Mouse (Mus musculus): ENCODE data around the gene Nub1. TPM values are rescaled to one million over a fixed set of nuclear protein-coding genes. Genes with fewer than 3 reads are reported as not detected.

Nub1 gene
- polyA plus RNA-seq, 1 experiment from 2014 or later = 49.8 TPM

DNA sequence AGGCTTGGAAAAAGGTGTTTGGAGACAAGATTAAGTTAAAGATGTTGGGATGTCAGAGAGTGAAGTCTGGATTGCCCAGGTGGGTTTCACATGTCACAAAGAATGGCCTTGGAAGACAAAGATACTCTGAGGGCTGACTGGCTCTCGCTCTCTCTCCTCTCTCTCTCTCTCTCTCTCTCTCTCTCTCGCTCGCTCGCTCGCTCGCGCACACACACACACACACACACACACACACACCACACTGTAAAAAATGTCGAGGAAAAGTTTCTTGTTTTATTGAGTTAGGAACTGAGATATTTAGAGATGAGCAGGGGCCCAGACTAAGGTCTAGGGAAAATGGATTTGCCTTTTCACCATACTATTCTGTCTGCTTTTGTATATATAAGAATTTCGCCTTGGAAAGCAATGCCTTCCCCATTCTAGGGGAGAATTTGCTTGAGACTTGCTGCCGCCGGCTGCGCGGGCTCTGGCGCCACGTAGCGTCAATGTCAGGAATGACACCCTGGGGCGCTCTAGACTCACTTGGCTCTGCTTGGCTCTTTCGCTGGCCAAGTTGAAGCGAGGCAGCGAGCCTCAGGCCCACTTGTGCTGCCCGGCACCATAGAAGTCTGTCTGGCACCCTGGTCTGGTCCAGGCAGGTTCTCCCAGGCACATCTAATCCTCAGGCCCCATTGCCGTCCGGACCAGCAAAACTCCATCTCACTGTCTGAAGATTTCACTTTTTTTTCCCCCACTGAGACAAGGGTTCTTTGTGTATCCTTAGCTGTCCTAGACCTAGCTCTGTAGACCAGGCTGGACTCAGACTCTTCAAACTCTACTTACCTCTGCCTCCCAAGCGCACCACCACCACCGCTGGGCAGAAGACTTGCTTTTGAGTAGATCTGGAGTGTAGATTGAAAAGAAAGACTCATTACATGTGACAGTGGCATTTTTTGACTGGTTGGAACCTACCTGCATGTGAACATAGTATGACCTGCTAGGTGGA is 33.3 kb upstream of the Nub1 start:
- WGBS = 19% methylated on average over 23 of the region's 25 CpGs
- peak overlapping the region; percentile 11; the same call in 1 of the 2 replicates for H3K9ac ChIP-seq (ENCODE audit: low read depth, low read length)
- H3K4me1 ChIP-seq (ENCODE audit: control insufficient read depth, insufficient read depth, low read length) = 0 out of 2 replicates have a peak, but pooled peaks cover 3% of the 10 kb centered on the region
- no peak overlapping the region for H3K4me3 ChIP-seq (ENCODE audit: low read depth, low read length)
- H3K27ac ChIP-seq (ENCODE audit: low read length) = no peak overlapping the region
- ATAC-seq = peak; percentile 83
- H3K4me2 ChIP-seq (ENCODE audit: low read length) = no peak overlapping the region; the same call in 1 of the 2 replicates
- H3K27me3 ChIP-seq (ENCODE audit: control insufficient read depth, insufficient read depth, low read depth, low read length) = no peaks in the 10 kb centered on the region
- no peaks in the 10 kb centered on the region for H3K9me3 ChIP-seq (replicated peaks; ENCODE audit: control insufficient read depth, low read length, poor library complexity, severe bottlenecking)
- H3K36me3 ChIP-seq (ENCODE audit: control insufficient read depth, insufficient read depth, low read length) = no peaks in the 10 kb centered on the region

DNA sequence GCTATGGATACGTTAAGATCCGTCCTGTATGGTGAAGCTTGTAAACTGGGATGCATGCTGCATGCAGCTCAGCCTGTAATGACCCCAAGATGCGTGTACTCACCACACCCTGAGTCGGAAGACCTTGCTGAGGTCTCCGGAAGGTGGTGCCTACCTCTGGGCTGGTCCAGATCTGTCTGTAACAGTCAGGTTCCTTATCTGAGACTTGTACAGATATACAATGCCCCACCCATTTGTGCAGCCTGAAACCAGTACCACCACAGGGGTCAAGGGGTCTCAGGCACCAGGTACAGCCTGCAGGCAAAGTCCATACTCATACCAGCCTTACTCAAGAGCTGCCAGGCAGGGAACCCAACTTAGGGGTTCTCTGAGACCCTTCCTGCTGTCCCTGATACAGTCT is 32.6 kb upstream of the Nub1 start:
- 0 out of 2 replicates have a peak, but pooled peaks cover 3% of the 10 kb centered on the region for H3K4me1 ChIP-seq (ENCODE audit: control insufficient read depth, insufficient read depth, low read length)
- H3K36me3 ChIP-seq (ENCODE audit: control insufficient read depth, insufficient read depth, low read length) = no peaks in the 10 kb centered on the region
- H3K27me3 ChIP-seq (ENCODE audit: control insufficient read depth, insufficient read depth, low read depth, low read length) = no peaks in the 10 kb centered on the region
- H3K27ac ChIP-seq (ENCODE audit: low read length) = no peak overlapping the region
- no peaks in the 10 kb centered on the region for H3K9me3 ChIP-seq (replicated peaks; ENCODE audit: control insufficient read depth, low read length, poor library complexity, severe bottlenecking)
- WGBS = 95% methylated on average over 5 of the region's 5 CpGs
- H3K4me2 ChIP-seq (ENCODE audit: low read length) = no peak overlapping the region
- ATAC-seq = peak; percentile 29
- H3K4me3 ChIP-seq (ENCODE audit: low read depth, low read length) = no peak overlapping the region
- no peak overlapping the region for H3K9ac ChIP-seq (ENCODE audit: low read depth, low read length)

DNA sequence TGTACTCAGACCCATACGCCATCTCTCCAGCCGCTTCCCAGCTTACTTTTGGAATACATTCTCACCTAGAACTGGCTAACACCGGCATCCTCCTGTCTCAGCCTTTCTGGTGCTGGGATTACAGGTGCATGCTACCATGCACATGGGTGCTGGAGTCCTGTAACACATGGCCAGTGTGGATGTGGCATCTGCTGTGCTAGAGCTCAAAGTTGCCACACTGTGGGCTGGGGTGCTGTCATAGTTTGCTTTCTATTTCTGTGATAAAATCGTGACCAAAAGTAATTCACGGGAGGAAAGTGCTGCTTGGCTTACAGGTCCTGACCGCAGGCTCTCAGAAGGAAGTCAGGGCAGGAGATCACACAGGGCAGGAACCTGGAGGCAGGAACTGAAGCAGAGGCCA is 30.8 kb upstream of the Nub1 start:
- H3K4me2 ChIP-seq (ENCODE audit: low read length) = no peak overlapping the region
- 0 out of 2 replicates have a peak, but pooled peaks cover 3% of the 10 kb centered on the region for H3K4me1 ChIP-seq (ENCODE audit: control insufficient read depth, insufficient read depth, low read length)
- no peak overlapping the region for H3K9ac ChIP-seq (ENCODE audit: low read depth, low read length)
- no peaks in the 10 kb centered on the region for H3K27me3 ChIP-seq (ENCODE audit: control insufficient read depth, insufficient read depth, low read depth, low read length)
- ATAC-seq = no peak
- H3K9me3 ChIP-seq (replicated peaks; ENCODE audit: control insufficient read depth, low read length, poor library complexity, severe bottlenecking) = no peaks in the 10 kb centered on the region
- no peak overlapping the region for H3K4me3 ChIP-seq (ENCODE audit: low read depth, low read length)
- no peaks in the 10 kb centered on the region for H3K36me3 ChIP-seq (ENCODE audit: control insufficient read depth, insufficient read depth, low read length)
- WGBS = 87% methylated on average over 6 of the region's 6 CpGs
- no peak overlapping the region for H3K27ac ChIP-seq (ENCODE audit: low read length)

DNA sequence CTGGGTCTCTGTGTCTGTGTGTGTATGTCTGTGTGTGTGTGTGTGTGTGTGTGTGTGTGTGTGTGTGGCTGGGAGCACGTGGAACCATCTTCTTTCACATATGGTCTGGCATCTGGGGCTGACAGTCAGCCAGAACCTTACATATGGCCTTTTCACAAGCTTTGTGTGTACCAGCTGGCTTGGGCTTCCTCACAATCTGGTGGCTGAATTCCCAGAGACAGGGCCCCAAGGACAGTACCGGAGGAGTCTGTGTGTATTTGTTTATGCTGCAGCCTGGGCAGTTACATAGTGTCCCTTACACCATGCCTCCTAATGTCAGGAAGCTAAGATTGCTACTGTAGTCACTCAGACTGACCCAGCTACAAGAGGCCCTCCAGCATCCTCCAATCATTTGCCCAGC is 28.2 kb upstream of the Nub1 start:
- no peak overlapping the region for H3K4me3 ChIP-seq (ENCODE audit: low read depth, low read length)
- ATAC-seq = no peak
- 51% methylated on average over 2 of the region's 2 CpGs for whole genome bisulfite sequencing
- no peaks in the 10 kb centered on the region for H3K4me1 ChIP-seq (ENCODE audit: control insufficient read depth, insufficient read depth, low read length)
- H3K9me3 ChIP-seq (replicated peaks; ENCODE audit: control insufficient read depth, low read length, poor library complexity, severe bottlenecking) = no peaks in the 10 kb centered on the region
- no peaks in the 10 kb centered on the region for H3K27me3 ChIP-seq (ENCODE audit: control insufficient read depth, insufficient read depth, low read depth, low read length)
- no peaks in the 10 kb centered on the region for H3K36me3 ChIP-seq (ENCODE audit: control insufficient read depth, insufficient read depth, low read length)
- no peak overlapping the region for H3K9ac ChIP-seq (ENCODE audit: low read depth, low read length)
- H3K4me2 ChIP-seq (ENCODE audit: low read length) = no peak overlapping the region
- no peak overlapping the region for H3K27ac ChIP-seq (ENCODE audit: low read length)

DNA sequence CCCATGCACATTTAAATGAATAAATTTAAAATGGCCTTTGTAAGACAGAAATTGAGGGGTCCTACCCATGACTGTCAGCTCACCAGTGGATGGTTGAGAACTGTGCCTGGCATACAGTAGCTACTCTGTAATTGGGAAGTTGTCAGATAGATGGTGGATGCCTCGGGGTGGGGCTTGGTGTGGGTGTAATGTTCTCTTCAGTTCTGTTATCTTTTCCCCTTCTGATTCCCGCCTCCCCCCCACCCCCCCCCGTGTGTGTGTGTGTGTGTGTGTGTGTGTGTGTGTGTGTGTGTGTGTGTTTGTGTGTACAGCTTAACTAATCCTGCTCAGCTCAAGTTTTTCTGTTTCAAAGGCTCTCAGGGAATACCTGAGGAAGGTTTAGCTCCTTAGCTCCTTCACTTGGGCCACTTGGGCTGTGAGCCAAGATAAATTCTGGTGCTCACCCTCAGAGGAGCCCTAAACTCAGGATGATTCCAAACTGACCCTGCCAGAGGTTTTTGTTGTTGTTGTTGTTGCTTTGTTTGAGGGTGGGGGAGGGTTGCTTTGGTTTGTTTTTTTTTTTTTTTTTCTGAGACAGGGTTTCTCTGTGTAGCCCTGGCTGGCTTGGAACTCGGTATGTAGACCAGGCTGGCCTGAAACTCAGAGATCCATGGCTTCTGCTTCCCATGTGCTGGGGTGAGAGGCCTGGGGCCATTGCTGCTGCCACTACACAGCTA is 25.5 kb upstream of the Nub1 start:
- no peak overlapping the region for H3K4me3 ChIP-seq (ENCODE audit: low read depth, low read length)
- H3K27me3 ChIP-seq (ENCODE audit: control insufficient read depth, insufficient read depth, low read depth, low read length) = no peaks in the 10 kb centered on the region
- 89% methylated on average over 2 of the region's 4 CpGs for WGBS
- H3K9ac ChIP-seq (ENCODE audit: low read depth, low read length) = no peak overlapping the region
- no peak for ATAC-seq
- H3K36me3 ChIP-seq (ENCODE audit: control insufficient read depth, insufficient read depth, low read length) = no peaks in the 10 kb centered on the region
- no peak overlapping the region for H3K4me2 ChIP-seq (ENCODE audit: low read length)
- H3K9me3 ChIP-seq (replicated peaks; ENCODE audit: control insufficient read depth, low read length, poor library complexity, severe bottlenecking) = no peaks in the 10 kb centered on the region
- no peak overlapping the region for H3K27ac ChIP-seq (ENCODE audit: low read length)
- no peaks in the 10 kb centered on the region for H3K4me1 ChIP-seq (ENCODE audit: control insufficient read depth, insufficient read depth, low read length)

DNA sequence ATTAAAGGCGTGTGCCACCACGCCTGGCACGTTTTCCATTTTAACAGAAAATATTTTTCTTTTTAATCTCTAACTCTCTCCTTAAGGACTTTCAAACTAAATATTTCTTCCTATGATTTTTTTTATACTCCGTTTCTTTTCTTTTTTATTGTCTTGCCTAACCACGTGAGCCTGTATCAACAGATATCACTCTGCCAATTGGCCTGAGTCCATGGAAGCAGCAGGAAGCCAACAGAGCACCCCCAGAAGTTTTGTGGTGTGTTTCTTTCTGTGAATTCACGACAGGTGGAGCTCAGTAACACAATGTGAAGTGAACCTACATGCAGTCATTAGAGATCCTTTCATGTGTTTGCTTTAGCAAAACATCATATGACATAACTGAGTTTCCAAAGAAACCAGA is 23.9 kb upstream of the Nub1 start:
- H3K27ac ChIP-seq (ENCODE audit: low read length) = no peak overlapping the region
- no peak overlapping the region for H3K9ac ChIP-seq (ENCODE audit: low read depth, low read length)
- H3K9me3 ChIP-seq (replicated peaks; ENCODE audit: control insufficient read depth, low read length, poor library complexity, severe bottlenecking) = no peaks in the 10 kb centered on the region; the same call in 1 of the 2 replicates
- ATAC-seq = no peak
- no peaks in the 10 kb centered on the region for H3K27me3 ChIP-seq (ENCODE audit: control insufficient read depth, insufficient read depth, low read depth, low read length)
- no peak overlapping the region for H3K4me3 ChIP-seq (ENCODE audit: low read depth, low read length)
- H3K36me3 ChIP-seq (ENCODE audit: control insufficient read depth, insufficient read depth, low read length) = no peaks in the 10 kb centered on the region
- 84% methylated on average over 6 of the region's 6 CpGs for WGBS
- H3K4me2 ChIP-seq (ENCODE audit: low read length) = no peak overlapping the region
- no peaks in the 10 kb centered on the region for H3K4me1 ChIP-seq (ENCODE audit: control insufficient read depth, insufficient read depth, low read length)

DNA sequence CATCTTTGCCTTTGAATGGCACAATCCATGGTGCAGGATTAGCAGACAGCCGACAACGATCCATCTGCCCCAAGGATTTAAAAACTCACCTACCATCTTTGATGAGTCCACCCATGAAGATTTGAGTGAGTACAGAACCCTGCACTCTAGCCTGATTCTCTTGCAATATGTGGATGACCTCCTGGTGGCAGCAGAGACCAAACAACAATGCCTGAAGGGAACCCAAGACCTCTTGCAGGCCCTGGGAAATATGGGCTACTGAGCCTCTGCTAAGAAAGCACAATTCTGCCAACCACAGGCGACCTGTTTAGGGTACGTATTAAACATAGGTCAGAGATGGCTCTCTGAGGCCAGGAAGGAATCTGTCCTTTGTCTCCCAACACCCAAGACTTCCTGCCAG is 11.1 kb upstream of the Nub1 start:
- H3K36me3 ChIP-seq (ENCODE audit: control insufficient read depth, insufficient read depth, low read length) = no peaks in the 10 kb centered on the region
- H3K9me3 ChIP-seq (replicated peaks; ENCODE audit: control insufficient read depth, low read length, poor library complexity, severe bottlenecking) = no peaks in the 10 kb centered on the region; the same call in 1 of the 2 replicates
- no peaks in the 10 kb centered on the region for H3K4me1 ChIP-seq (ENCODE audit: control insufficient read depth, insufficient read depth, low read length)
- WGBS = 28% methylated on average over 4 of the region's 4 CpGs
- no peak overlapping the region for H3K9ac ChIP-seq (ENCODE audit: low read depth, low read length)
- peak; percentile 64; the same call in 1 of the 2 replicates for ATAC-seq
- no peaks in the 10 kb centered on the region for H3K27me3 ChIP-seq (ENCODE audit: control insufficient read depth, insufficient read depth, low read depth, low read length)
- no peak overlapping the region for H3K4me2 ChIP-seq (ENCODE audit: low read length)
- H3K4me3 ChIP-seq (ENCODE audit: low read depth, low read length) = no peak overlapping the region
- no peak overlapping the region for H3K27ac ChIP-seq (ENCODE audit: low read length)

DNA sequence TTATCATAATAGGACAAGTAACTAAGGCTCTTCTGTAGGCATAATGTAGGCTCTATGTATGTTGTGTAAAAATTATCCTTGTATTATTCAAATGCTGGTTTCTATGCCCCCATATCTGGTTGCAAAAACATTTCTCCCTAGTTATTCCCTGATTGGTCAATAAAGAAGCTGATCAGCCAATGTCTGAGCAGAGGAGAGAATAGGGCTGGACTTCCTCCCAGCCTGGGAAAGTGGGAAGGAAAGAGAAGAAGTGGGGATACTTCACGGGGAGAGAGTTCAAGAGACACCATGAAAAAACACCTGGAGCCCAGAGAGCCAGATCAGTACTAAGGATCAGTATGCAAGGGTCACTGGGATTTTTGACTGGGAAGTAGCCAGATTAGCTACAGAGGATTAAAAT is 3.9 kb upstream of the Nub1 start:
- 48% methylated on average over 1 of the region's 1 CpGs for WGBS

More for the DNA sequence above, 3.9 kb upstream of the Nub1 start:
- Histone ChIP-seq H3K9ac (ENCODE audit: low read depth, low read length) (no peak overlapping the region), H3K27me3 (ENCODE audit: control insufficient read depth, insufficient read depth, low read depth, low read length) (no peaks in the 10 kb centered on the region), H3K4me3 (ENCODE audit: low read depth, low read length) (no peak overlapping the region), H3K9me3 (replicated peaks; ENCODE audit: control insufficient read depth, low read length, poor library complexity, severe bottlenecking) (no peaks in the 10 kb centered on the region; the same call in 1 of the 2 replicates), H3K4me2 (ENCODE audit: low read length) (no peak overlapping the region), H3K27ac (ENCODE audit: low read length) (no peak overlapping the region), H3K4me1 (ENCODE audit: control insufficient read depth, insufficient read depth, low read length) (peaks cover 5% of the 10 kb centered on the region), H3K36me3 (ENCODE audit: control insufficient read depth, insufficient read depth, low read length) (no peaks in the 10 kb centered on the region)
- no peak for ATAC-seq

All from midbrain, embryonic 16.5 days (tissue).